Mouse (Mus musculus): ENCODE measurements around the gene Sardh.

- TF ChIP-seq CTCF (IDR thresholded peaks at IDR 0.05; ENCODE audit: low read depth) (no peak), EP300 (IDR thresholded peaks at IDR 0.05; ENCODE audit: low read depth) (no peak)
Observed at GRCm38 (mm10) chr2:27265819-27266218, 17.7 kb upstream of the Sardh start.

Data from liver, postnatal 0 days (tissue).